Mouse (Mus musculus) forebrain, embryonic 16.5 days (tissue): ENCODE measurements around the gene Slc18a3. TPM values are rescaled to one million over a fixed set of nuclear protein-coding genes. Genes with fewer than 3 reads are reported as not detected.

ENCODE experiments used
- ATAC-seq: fragments of 200-750 bp; cut with Nextera tagmentation; 2 replicates; pipeline ENCODE4 v1.8.0; 2017; ENCODE audit warnings: mild to moderate bottlenecking, moderate library complexity
- H3K27ac ChIP-seq: fragments of 300-500 bp; sonication (generic); 2 replicates; pipeline ENCODE4 v1.5.1; 2014; ENCODE audit warnings: low read length, control low read depth
- H3K27me3 ChIP-seq: fragments of 300-500 bp; sonication (generic); replicated peaks from 2 replicates; pipeline ENCODE4 v1.6.1; 2014; ENCODE audit warnings: low read length; ENCODE audit not compliant: control insufficient read depth, insufficient read depth
- H3K36me3 ChIP-seq: fragments of 300-500 bp; sonication (generic); 2 replicates; pipeline ENCODE4 v1.6.1; 2014; ENCODE audit not compliant: control insufficient read depth, insufficient read depth
- H3K4me1 ChIP-seq: fragments of 300-500 bp; sonication (generic); replicated peaks from 2 replicates; pipeline ENCODE4 v1.6.1; 2014; ENCODE audit warnings: low read length; ENCODE audit not compliant: control insufficient read depth, insufficient read depth
- H3K4me2 ChIP-seq: fragments of 300-500 bp; sonication (generic); 2 replicates; pipeline ENCODE4 v1.6.1; 2014; ENCODE audit warnings: mild to moderate bottlenecking, low read length, control low read depth
- H3K4me3 ChIP-seq: fragments of 300-500 bp; sonication (generic); replicated peaks from 2 replicates; pipeline ENCODE4 v1.5.1; 2014; ENCODE audit warnings: mild to moderate bottlenecking, low read length, control low read depth
- H3K9ac ChIP-seq: fragments of 300-500 bp; sonication (generic); replicated peaks from 2 replicates; pipeline ENCODE4 v1.6.1; 2014; ENCODE audit warnings: low read depth, low read length, control low read depth
- H3K9me3 ChIP-seq: fragments of 300-500 bp; sonication (generic); 2 replicates; pipeline ENCODE4 v1.6.1; 2016; ENCODE audit warnings: low read length; ENCODE audit not compliant: control insufficient read depth
- WGBS: fragments of 180-500 bp; shearing (Covaris S2); extraction: QIAGEN DNeasy Blood & Tissue Kit; methylation state at CpG from one replicate; pipeline ENCODE4 v1.1.7; 2014; 5-methylcytosine and 5-hydroxymethylcytosine counted together
- polyA plus RNA-seq: library from polyadenylated mRNA; unstranded; fragments of >200 nt; fragmentation: Nextera tagmentation; extraction: Ambion mirVana; gene quantifications from 2 replicates; pipeline ENCODE4 v1.2.1, GENCODE M21; 2015

Gene Slc18a3
- 1.6 and 2.6 TPM in 2 replicates for polyA plus RNA-seq

- peak within 1 kb of the TSS; percentile 44 for H3K9ac ChIP-seq
- H3K9me3 ChIP-seq = no peaks in the 10 kb centered on the region
- no peak within 1 kb of the TSS for H3K27ac ChIP-seq
- peak within 1 kb of the TSS; percentile 65 for H3K4me2 ChIP-seq
- peaks cover 16% of the 10 kb centered on the region for H3K4me1 ChIP-seq
- no peaks in the 10 kb centered on the region for H3K36me3 ChIP-seq
- H3K4me3 ChIP-seq = peak within 1 kb of the TSS; percentile 45
- WGBS = under 1% methylated on average over 66 of the region's 70 CpGs
- ATAC-seq = peak; percentile 21; the same call in 1 of the 2 replicates
- peaks cover 69% of the 10 kb centered on the region for H3K27me3 ChIP-seq
Observed at GRCm38 (mm10) chr14:32464601-32465505, at the start of gene Slc18a3. TSS of gene Slc18a3 (minus strand) at chr14:32464850.

DNA sequence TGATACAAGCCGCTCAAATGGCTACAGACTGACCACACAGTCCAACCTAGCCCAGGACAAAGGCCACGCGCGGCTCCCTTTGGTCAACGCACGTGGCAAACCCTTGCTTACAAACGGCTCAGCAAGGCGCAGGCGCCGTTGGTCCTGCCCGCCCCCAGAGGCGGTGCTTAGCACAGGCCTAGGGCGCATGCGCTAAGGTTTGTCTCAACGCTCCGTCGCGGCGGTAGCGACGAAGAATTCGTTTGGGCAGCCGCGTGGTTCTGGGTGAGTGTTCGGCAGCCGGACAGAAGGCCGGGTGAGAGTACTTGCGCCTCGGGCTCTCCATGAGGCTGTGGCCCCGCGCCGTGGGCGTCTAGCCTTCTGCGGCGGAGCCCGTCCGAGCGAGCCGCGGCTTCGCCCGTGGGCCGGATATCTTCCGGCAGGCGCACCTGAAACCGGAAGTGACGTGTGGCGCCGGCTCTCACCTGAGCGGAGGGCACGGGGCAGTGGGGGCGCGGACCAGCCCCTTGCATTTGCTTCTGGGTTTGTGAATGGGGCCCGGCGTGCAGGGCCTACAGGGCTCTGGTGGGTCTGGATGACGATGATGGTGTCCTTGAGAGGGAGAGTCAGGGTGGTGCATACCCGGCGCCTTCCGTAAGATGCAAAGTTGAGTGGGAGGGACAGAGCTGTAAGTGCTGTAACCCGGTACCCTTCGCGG, 48.8 kb upstream of the Slc18a3 start, which contains the start of gene Ercc6:
Gene Ercc6 (plus strand): TSS at position 186 of the 697 bp plus-strand sequence.
- Histone ChIP-seq H3K27me3 (no peaks in the 10 kb centered on the region), H3K27ac (peak within 1 kb of the TSS; percentile 88), H3K4me1 (peaks cover 18% of the 10 kb centered on the region), H3K9ac (peak within 1 kb of the TSS; percentile 91), H3K9me3 (no peaks in the 10 kb centered on the region), H3K4me3 (peak within 1 kb of the TSS; percentile 93), H3K4me2 (peak within 1 kb of the TSS; percentile 84), H3K36me3 (peaks cover 14% of the 10 kb centered on the region; the same call in 1 of the 2 replicates)
- ATAC-seq = peak; percentile 97
- 0% methylated on average over 62 of the region's 62 CpGs for WGBS

- Histone ChIP-seq H3K4me2 (peak overlapping the region; percentile 84), H3K27ac (no peak overlapping the region), H3K36me3 (peaks cover 11% of the 10 kb centered on the region; the same call in 1 of the 2 replicates), H3K9me3 (no peaks in the 10 kb centered on the region), H3K27me3 (no peaks in the 10 kb centered on the region), H3K4me1 (peaks cover 18% of the 10 kb centered on the region), H3K4me3 (peak overlapping the region; percentile 93), H3K9ac (peak overlapping the region; percentile 91)
- peak; percentile 19 for ATAC-seq
- WGBS = 45% methylated on average over 9 of the region's 9 CpGs
Observed at GRCm38 (mm10) chr14:32512912-32513311, 48.3 kb upstream of the Slc18a3 start.

GRCm38 (mm10) chr14:32509443-32509961, 44.9 kb upstream of the Slc18a3 start:
- Histone ChIP-seq H3K9me3 (no peaks in the 10 kb centered on the region), H3K4me1 (peaks cover 11% of the 10 kb centered on the region), H3K4me2 (no peak overlapping the region), H3K36me3 (no peaks in the 10 kb centered on the region), H3K4me3 (no peak overlapping the region), H3K27ac (no peak overlapping the region), H3K9ac (no peak overlapping the region), H3K27me3 (no peaks in the 10 kb centered on the region)
- ATAC-seq = no peak
- WGBS = 86% methylated on average over 6 of the region's 6 CpGs

DNA sequence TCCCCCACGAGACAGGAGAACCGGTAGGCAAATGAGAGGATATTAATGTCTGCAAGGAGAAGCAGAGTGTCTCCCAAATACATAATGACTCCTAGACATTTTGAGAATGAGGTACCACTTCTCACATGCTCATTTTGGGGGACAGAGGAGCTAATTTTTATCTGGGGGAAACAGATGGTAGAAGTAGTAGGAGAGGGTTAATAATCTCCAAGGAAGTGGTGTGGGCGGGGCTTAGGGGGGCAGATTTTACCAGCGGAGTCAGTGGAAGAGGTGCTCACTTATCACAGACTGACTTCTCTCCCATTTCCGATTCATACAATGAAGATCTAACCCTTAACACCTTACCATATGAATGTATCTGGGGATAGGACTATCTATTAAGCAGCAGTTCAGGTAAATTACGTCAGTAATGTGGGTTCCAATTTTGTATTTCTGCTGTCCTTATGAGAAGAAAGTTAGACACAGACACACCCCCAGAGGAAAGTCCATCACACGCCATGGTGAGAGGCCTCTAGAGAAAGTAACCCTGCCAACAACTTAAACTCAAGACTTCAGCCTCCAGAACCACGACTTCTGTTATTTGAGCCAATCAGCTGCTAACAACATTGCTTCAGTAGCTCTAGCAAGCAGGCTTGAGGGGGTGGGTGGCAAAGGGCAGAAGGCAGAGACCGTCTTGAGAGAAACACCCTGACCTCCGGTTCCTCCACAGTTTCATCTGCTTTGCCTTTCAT, 43.6 kb upstream of the Slc18a3 start:
- H3K27me3 ChIP-seq = no peaks in the 10 kb centered on the region
- no peaks in the 10 kb centered on the region for H3K36me3 ChIP-seq
- ATAC-seq = no peak
- H3K4me3 ChIP-seq = no peak overlapping the region
- no peak overlapping the region for H3K9ac ChIP-seq
- 74% methylated on average over 10 of the region's 10 CpGs for WGBS
- H3K9me3 ChIP-seq = no peaks in the 10 kb centered on the region
- H3K4me2 ChIP-seq = no peak overlapping the region
- no peak overlapping the region for H3K27ac ChIP-seq
- peaks cover 5% of the 10 kb centered on the region for H3K4me1 ChIP-seq

GRCm38 (mm10) chr14:32507216-32507615, 42.6 kb upstream of the Slc18a3 start:
- Histone ChIP-seq H3K4me2 (no peak overlapping the region), H3K4me1 (no peaks in the 10 kb centered on the region), H3K9ac (no peak overlapping the region), H3K4me3 (no peak overlapping the region), H3K9me3 (no peaks in the 10 kb centered on the region), H3K27ac (no peak overlapping the region), H3K27me3 (no peaks in the 10 kb centered on the region), H3K36me3 (no peaks in the 10 kb centered on the region)
- 72% methylated on average over 4 of the region's 4 CpGs for WGBS
- no peak for ATAC-seq

GRCm38 (mm10) chr14:32506329-32506728, 41.7 kb upstream of the Slc18a3 start:
- H3K27ac ChIP-seq = no peak overlapping the region
- no peak overlapping the region for H3K4me2 ChIP-seq
- H3K4me3 ChIP-seq = no peak overlapping the region
- ATAC-seq = no peak
- H3K36me3 ChIP-seq = no peaks in the 10 kb centered on the region
- H3K9ac ChIP-seq = no peak overlapping the region
- H3K27me3 ChIP-seq = no peaks in the 10 kb centered on the region
- no peaks in the 10 kb centered on the region for H3K9me3 ChIP-seq
- H3K4me1 ChIP-seq = no peaks in the 10 kb centered on the region
- 91% methylated on average over 10 of the region's 10 CpGs for WGBS

- 81% methylated on average over 1 of the region's 1 CpGs for WGBS
Observed at GRCm38 (mm10) chr14:32503897-32504296, 39.2 kb upstream of the Slc18a3 start.

More at GRCm38 (mm10) chr14:32503897-32504296, 39.2 kb upstream of the Slc18a3 start:
- no peaks in the 10 kb centered on the region for H3K36me3 ChIP-seq
- no peak overlapping the region for H3K9ac ChIP-seq
- no peak overlapping the region for H3K27ac ChIP-seq
- H3K27me3 ChIP-seq = no peaks in the 10 kb centered on the region
- H3K4me2 ChIP-seq = no peak overlapping the region
- H3K4me3 ChIP-seq = no peak overlapping the region
- no peaks in the 10 kb centered on the region for H3K9me3 ChIP-seq
- no peaks in the 10 kb centered on the region for H3K4me1 ChIP-seq
- no peak for ATAC-seq
